Mouse (Mus musculus): ENCODE results near the gene Immp2l.

GRCm38 (mm10) chr12:40984735-40985134 is 39.2 kb upstream of the Immp2l start:
- no peak for TF ChIP-seq CTCF (IDR thresholded peaks at IDR 0.05; ENCODE audit: low read depth, low read length)
- no peak for TF ChIP-seq POLR2A (IDR thresholded peaks at IDR 0.05; ENCODE audit: extremely low read depth, insufficient read depth, low read length)

Data from liver, adult 2 months (tissue).